Mouse (Mus musculus) testis, postnatal 14 days (tissue): Measurements from ENCODE around the gene Ddo.

Experiments
- DNase-seq: peaks from one replicate; pipeline ENCODE4 v3.0.0; 2021; ENCODE audit warnings: low spot score

Gene Ddo

DNA sequence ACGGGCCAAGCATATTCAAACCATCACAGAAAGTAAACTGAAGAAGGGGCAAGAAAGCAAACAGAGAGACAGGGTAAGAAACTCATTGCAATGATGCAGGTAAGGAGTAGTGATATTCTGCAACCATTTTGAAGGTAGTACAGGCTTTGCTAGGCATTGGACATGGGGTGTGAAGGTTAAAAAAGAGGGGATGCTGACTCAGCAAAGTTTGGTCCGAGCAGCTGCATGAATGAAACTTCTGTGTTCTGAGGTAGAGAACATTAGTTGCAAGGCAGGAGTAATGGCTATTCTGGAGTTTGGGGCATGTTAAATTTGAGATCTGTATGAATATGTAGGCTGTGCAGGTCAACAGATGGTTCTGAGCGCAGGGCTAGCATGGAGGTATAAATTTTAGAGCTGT lies 35.5 kb downstream of the Ddo start:
- no peak for DNase-seq

DNA sequence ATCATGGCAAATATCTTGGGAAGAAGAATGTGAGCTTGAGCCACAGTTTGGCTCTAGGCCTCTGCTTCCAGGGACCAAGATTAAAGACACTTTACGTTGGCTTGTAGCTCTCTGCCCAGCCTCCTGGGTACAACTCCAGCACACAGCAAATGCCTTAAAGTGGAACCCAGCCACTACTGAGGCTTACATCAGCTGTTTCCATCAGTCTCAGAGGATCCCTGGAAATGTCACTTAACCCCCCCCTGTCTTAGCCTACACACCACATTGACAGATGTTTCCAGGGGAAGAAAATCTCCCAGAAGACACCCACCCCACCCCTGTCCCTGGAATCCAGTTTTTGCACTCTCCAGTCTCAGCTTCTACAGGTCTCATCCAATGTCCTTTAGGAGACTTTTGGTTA lies 37.1 kb downstream of the Ddo start:
- no peak for DNase-seq

DNA sequence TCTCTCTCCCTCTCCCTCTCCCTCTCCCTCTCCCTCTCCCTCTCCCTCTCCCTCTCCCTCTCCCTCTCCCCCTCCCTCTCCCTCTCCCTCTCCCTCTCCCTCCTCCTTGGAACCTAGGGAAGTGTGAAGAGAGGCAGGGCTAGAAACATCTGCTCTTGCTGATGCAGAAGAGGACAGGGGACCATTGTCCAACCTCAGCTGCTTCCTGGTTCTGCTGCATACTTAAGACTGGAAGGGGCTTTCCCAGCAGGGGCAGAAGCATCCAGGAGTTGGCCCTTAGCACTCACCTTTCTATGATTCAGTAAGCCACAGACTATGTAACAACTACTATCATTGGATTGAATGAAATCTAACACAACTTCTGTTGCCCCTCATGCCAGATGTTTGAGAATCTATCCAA lies 38.8 kb downstream of the Ddo start:
- no peak for DNase-seq

DNA sequence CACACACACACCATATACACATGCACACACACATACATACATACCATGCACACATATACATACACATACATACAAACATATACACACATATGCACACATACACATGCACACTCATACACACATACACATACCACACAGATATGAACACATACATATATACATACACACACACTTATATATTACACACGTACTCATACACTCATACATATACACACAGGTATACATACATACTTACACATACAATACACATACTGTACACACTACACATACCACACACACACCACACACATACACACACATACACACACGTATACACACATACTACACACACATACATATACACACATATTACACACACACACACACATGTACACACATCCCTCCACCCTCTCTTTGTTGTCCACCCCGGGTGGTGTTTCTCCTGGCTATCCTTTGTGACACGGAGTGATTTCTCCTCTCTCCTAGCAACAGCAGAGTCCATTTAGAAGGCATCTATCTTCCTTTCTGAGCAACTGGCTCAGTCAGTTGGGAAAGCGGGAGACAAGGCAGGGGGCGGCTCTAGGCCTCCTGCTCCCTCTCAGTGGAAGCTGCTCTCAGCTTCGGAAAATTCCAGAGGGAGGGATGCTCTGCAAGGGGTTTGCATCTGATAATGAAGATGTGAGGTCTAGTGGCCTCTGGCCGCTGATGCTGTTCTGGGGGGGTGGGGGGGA lies 42.9 kb downstream of the Ddo start:
- no peak for DNase-seq

DNA sequence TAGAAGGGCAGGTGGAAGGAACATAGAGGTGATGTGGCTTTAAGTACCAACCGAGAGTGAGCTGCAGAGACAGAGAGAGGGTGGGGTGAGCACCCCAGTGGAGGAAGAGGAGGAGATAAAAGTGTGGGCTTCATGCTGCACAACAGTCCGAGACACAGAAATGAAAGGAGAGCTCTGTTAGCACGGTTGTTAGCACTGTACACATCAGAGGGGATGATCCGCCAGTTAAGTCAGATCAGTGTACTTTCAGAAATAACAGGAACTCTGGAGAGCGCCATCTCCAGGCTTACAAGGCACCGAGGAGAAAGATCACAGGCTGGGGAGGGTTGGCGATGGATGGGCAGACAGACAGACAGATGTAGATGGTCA lies 43.5 kb downstream of the Ddo start:
- DNase-seq, result no peak

DNA sequence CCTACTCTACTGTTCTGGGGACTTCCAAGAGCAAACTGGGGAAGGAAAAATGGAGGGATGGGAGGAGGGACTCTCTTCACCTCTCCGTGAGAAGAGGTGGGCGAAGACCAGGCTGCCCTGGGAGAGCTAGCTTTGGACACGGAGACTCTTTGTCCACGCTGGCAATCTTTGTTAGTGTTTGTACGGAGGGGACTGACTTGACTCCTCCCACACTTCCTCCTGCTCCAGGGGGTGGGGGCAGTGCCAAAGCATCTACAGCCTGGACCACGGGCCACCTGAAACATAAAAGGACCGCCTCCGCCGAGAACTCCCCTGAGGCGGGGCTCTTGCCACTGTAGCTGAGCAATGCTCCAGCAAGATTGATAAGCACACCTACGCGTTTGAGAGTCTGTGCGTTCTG lies 44.3 kb downstream of the Ddo start:
- peak; percentile 10 for DNase-seq

DNA sequence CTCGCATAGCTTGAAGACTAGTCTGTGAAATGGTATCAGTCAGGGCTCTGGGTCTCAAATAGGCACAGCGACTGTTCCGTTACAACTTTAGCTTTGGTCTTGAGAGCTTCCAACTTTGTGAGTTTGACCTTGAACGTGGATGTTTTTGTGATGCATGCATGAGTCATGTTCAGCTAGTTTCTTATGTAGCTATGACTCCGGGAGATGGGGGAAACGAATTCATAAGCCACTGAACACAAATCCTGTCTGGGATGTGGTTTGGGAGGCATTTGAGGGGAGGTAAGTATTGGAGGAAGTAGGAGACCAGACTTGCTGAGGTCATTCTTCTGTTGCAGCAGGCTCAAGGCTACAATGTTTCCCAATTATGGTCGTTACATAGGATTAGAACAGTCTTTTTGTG lies 46.1 kb downstream of the Ddo start:
- DNase-seq, result peak; percentile 9

DNA sequence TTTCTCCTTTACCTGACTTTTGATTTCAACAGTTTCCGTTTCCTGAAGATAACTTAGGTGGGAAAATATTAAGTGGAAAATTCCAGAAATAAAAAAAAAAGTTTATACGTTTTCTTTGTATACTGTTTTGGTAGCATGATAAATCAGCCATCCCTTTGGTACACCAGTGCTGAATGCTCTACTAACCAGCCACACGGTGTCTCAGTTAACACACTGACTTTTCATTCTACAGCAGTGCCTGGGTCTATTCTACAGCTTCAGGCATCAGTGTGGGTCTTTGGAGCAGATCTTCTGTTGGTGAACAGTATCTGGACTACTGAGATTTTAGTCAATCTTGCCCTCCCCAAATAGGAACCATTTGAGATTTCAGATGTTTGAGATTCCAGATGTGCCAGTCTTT lies 48.7 kb downstream of the Ddo start:
- no peak for DNase-seq

DNA sequence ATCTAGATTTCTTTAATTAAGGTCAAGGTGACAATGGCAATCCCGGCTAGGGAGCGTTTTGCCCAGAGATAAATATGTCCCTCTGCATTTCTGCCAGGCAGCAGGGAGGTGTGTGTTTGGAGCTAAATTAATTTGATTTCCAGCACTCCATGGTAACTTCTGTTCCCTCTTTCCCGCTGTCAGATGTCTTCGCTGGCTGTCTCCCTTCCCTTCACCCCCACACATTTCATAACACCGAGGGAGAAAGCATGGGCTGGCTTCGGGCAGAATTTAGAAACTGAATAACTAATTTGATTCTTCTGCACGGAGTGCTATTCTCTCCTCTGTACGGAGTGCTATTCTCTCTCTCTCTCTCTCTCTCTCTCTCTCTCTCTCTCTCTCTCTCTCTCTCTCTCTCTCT lies 52.7 kb downstream of the Ddo start:
- DNase-seq, result no peak

DNA sequence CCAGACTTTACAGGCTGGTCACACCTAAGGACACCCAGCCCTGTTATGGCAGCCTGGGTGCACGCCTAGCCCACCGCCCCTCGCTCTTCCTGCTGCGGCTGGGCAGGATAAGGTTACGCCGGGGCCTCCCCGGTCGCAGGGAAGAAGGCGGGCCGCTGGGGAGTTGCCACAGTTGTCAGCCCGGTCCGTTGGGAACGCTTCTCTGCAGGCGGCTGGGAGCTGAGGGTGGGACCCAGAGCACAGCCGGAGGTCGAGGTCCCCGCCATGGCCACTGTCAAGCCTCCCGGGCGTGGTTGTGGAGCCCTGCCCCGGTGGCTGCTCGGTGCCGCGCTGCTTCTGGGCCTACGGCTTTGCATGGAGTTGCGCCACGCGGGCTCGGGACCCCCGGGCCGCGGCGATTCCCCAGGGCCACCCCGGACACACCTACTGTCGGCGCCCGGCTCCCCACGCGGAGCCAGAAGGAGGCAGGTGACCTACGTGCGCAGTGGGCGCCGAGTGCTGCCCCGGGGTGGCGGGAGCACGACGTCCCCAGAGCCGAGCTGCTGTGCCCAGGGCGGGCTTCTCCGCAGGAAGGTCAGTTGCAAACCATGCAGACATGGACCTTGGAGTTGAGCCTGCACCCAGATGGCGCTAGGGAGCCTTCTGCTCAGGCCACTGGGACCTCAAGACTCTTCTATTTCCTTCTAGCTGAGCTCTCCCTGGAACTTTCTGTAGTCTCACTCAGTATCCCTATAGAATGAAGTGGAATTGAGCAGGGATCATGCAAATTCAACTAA lies 53.5 kb downstream of the Ddo start, which contains the start of gene Mettl24:
Gene Mettl24, plus strand, starts transcription at position 191 of the 776 bp plus-strand sequence.
- DNase-seq, result peak; percentile 60

DNA sequence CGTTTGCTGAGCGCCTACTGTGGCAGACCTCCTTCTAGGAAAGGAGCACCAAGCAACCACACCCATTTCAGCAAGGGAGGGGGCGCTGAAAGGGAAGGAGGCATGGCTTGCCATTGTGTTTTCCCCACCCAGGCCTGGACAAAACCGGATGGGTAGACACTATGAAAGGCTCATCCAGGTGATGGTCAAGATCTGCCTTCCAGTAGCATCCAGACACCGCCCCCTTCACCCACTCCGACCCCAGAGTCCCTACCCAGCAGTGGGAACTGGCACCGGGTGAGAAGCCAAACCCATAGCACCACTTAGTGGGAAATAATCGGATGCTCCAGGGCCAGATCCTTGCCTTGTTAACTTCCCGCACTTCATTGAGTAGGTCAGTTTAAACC lies 54.0 kb downstream of the Ddo start:
- DNase-seq, result no peak

DNA sequence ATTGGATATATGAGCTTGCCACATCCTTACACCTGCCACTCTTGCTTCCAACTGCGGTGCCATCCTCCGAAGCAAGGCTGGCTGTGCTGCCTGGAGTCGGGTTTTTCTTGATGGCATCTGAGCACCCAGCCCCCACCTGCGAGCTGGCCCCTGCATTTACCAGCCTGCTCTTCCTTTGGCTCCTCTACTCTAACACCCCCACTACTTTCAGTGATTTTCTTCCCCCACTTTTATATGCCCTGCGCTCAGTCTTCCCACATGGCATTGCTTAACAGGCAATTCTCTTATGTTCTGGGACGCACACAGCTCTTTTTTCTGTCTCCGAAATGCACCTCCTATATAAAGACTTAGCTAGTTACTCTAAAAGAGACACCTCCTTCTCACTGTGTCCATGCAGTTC lies 54.5 kb downstream of the Ddo start:
- no peak for DNase-seq

DNA sequence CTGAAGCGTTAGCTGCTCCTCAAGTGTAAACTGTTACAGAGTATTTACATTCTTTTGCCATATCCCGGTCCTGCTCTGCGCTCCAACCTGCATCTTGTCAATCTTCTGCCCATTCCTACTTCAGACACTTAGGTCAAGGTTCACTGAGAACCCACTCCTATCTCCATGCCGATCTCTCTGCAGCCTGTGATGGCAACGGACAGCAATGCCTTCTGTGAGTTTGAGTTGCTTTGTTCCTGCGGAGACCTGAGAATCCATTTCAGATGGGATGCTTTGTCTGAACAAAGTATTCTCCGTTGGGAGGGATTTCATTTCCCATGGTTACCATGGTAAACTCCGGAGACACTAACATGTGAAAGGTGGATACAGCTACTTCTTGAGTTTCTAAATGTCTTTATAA lies 55.8 kb downstream of the Ddo start:
- no peak for DNase-seq

DNA sequence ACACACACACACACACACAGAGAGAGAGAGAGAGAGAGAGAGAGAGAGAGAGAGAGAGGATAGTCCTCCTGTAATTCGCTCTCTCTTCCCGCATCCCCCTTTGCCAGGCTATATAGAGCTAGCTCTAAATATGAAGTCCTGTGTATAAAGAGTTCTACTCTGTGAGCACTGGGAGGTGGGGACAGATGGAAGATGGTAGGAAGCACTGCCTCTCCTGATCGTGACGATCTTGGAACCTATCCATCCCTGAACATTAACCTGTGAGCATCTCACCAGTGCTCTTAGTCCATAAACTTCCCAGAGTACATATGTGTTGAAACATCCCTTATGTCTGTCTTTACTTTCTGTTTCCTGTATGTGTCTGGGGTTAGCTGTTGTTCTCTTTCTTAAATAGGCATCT lies 57.2 kb downstream of the Ddo start:
- no peak for DNase-seq

DNA sequence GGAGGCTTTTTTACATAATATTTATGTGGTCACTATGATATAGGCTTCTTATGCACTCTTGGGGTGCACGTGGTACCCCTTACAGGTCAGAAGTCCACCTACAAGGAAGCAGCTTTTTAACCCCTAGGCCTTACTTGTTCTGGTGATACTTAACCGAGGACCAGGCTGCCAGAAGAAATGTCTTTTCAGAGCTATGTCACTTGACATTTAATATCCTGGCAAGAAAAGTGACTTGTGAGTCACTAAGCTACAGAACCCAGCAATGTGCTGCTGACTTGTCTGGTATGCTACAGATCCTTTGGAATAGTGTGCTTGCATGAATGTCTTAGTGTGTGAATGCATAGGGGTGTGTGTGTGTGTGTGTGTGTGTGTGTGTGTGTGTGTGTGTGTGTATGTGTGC lies 57.6 kb downstream of the Ddo start:
- no peak for DNase-seq

DNA sequence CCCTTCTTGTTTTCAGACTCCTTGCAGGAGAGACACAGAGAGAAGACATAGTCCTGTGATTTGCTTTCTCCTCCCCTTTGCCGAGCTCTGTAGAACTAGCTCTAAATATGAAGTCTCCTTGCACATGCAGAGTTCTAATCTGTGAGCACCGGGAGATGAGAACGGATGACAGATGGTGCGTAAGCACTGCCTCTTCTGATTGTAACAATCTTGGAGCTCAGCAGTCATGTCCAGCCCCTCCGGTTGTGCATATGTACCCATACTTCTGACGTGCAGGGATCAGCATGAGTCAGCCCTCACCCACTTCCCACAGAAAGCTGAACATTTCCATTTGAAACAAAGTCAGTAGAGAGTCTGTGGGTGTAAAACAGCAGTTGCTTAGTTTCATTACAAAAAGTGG lies 58.5 kb downstream of the Ddo start:
- DNase-seq, result no peak

DNA sequence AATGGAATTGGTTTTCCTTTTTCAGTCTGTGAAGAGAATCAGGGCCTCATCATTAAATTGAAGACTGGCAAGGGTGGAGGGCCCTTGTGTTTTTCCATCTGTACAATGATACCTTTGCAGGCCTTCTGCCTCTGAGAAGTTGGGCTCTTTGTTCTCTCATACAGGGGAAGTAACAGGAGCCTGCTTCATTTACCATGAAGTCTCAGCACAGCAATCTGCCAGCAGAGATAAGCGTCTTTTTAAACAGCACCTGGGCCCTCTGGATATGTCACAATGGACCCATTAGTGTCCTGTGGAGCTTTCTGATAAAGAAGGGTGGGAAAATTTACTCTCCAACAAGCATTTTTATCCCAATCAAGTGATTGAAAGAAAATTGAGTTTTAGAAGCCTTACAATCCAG lies 59.1 kb downstream of the Ddo start:
- no peak for DNase-seq

DNA sequence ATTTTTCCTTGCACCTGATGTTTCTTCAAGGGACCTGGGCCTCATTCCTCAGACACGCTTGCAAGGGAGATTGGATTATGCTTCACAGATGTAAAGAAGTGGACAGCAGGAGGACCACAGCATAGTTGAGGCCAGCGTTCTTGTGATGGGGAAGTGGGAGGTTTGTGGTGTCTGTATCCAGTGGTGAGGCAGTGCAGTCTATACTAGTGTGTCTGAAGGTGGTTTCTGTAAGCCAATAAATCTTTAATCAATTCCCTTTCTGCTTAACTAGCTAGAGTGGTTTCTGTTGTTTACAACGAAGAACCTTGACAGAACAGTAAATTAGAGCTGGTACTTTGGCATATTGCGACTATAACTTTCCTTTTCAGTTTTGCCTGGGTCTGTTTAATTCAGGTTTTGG lies 68.8 kb downstream of the Ddo start:
- DNase-seq, result no peak

DNA sequence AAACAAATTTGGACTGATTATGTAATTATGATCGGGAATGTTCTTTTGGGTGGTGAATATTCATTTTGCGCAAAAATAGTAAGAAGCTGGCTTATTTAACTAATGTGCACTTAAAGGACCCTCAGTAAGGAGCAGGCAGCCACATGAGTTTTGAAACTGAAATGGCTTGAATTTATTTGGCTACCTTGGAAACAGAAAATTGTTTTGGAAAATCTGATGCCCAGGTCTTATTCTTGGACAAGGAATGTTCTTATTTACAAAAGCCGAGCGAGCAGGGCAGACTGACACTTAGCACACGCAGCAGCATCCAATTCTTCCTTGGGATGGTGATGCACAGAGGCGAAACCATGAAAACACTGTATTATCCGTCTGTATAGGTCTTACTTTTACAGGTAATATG lies 81.3 kb downstream of the Ddo start:
- DNase-seq, result no peak

DNA sequence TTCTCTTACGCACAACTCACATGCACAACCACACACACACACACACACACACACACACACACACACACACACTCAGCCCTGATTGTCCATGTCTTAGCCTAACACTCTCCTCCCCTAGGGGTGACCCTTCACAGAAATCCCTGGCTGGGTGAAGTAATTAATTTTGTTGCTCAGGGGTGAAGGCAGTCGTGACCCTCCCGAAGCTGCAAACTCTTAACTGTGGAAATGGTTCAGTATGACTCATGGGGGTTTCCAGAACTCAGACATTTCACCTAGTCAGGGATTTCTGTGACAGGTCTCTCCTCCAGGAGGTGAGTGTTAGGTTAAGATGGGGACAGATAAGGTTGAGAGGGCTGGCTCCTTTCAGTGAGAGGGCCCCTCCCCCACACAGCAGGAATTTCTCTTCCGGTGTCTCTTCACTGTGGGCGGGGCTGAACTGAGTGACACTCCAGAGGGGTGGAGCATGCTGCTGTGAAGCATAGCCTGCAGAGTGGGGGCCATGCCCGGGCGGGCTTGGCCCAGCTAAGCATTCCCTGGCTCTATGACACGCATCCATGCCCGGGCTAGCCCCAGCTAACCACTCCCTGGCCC lies 83.3 kb downstream of the Ddo start:
- no peak for DNase-seq

DNA sequence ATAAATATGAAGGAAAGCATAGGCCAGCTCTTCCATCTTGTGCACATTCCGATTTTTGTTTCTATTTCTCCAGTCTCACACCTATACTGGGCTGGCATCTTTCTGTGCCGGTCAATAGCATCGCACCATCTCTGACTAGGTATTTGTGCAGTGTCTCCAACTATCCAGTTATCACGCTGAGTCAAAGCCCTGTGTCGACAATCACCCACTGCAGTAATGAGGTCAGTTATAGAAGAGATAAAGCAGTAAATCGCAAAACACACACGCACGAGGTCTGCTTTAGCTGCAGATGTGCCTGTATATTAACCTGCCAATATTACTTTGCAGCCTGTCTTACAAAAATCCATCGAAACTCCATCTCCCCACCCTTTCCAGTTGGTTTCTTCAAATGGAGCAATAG lies 84.0 kb downstream of the Ddo start:
- DNase-seq, result no peak

DNA sequence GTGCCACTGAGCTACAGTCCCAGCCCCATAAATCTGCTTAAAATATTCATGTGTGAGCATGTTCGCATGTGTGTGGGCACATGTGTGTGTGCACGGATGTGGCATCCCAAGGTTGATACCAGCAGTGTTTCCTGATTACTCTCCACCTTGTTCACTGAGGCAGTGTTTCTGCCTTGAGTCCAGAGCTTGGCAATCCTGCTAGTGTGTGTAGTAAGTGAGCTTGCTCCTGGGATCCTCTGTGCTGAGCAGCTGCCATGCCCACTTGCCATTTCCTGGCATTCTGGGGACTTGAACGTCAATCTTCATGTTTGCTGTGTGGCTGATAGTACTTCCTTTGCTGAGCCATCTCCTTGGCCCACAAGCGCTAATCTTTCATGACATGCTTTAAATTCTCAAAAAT lies 85.3 kb downstream of the Ddo start:
- no peak for DNase-seq

DNA sequence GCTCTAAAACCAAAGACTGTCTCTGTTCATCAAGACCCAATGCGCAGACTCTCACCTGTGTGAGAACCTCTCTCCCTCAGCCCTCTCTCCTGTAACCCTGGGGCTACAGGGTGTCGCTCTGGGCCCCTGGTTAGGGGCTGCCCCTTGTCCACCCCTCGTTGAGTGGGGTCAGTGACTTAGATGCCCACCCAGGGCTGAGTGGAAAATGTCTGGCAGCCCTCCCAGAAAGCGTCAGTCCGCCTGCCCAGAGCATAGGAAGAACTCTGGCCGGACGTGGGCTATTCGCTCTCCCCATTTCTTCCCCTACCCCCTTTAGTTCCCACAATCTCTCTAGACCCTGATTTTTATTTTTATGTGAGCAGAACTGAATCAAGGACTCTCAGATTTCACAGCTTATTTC lies 86.5 kb downstream of the Ddo start:
- DNase-seq, result no peak

DNA sequence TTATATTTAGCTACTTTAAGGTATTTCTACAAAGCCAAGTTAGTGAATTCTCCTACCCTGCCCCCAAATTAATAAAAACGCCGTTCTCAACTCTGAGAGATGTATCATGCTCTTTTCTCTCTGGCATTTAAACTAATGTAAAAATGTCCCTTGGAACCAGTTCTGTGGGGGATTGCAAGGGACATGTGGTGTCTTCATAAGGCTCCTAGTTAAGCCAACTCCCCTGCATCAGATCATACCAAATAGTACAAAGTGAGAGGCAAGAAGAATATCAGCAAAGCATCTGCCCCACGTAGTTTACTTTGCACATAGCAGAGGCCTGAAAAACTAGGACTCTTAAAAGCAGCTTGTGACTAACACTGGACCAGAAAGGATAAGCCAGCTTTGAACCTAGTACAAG lies 86.9 kb downstream of the Ddo start:
- DNase-seq, result no peak
